Comparison of ENCODE assay signal across 8 mouse cellular contexts in the genomic region with DNA sequence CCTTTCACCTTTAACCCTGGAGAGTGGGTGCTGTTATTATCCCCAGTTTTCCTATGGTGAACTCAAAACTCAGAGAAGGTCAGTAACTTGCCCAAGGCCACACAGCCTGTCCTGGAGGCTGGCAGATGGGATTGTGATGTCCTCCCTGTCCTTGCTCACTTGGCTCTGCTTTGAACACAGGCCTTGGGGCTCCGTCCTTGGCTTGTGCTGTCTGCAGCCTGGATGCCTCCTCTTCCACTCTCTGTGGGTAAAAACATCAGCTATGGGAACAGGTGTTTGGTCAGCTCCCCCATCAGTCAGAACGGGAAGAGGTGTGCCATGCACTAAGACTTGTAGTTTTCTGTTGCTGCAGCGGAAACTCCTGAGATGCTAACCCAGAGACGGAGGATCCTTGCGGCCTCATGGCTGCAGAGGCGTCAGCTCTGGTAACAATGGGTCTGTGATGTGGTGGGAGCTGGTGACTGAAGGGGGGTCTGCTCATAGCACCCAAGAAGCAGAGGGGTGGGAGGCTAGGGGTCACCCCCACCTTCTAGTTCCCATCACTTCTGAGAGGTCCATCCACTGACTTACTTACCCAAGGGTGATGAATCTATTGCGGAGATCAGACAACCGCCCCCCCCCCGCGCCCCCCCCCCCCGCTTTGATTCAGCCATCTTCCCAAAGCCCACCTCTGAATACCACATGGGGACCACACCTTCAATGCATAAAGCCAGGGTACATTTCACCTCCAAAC. TPM values are rescaled to one million over a fixed set of nuclear protein-coding genes. Genes with fewer than 3 reads are reported as not detected.
DNase-seq lines count a peak whose midpoint lies in the region; ATAC-seq lines count a peak whose summit lies in the region.

No protein-coding gene starts in this region.

- H3K27me3 ChIP-seq in heart, embryonic 13.5 days (replicated peaks): no peaks in the 10 kb centered on the region
- H3K27me3 ChIP-seq in midbrain, embryonic 10.5 days (ENCODE audit: low read depth, poor library complexity, severe bottlenecking): no peaks in the 10 kb centered on the region
- H3K27me3 ChIP-seq in midbrain, embryonic 13.5 days: no peaks in the 10 kb centered on the region
- no peaks in the 10 kb centered on the region for H3K27me3 ChIP-seq in limb, embryonic 15.5 days

- WGBS in heart, embryonic 13.5 days: 39% methylated on average over 11 of the region's 11 CpGs
- 46% methylated on average over 11 of the region's 11 CpGs for WGBS in midbrain, embryonic 10.5 days
- WGBS in midbrain, embryonic 13.5 days: 41% methylated on average over 11 of the region's 11 CpGs
- 32% methylated on average over 10 of the region's 11 CpGs for WGBS in limb, embryonic 15.5 days

- no peaks in the 10 kb centered on the region for H3K9me3 ChIP-seq in heart, embryonic 13.5 days
- H3K9me3 ChIP-seq in midbrain, embryonic 10.5 days (replicated peaks): no peaks in the 10 kb centered on the region
- H3K9me3 ChIP-seq in midbrain, embryonic 13.5 days: no peaks in the 10 kb centered on the region
- no peaks in the 10 kb centered on the region for H3K9me3 ChIP-seq in limb, embryonic 15.5 days

- H3K36me3 ChIP-seq in heart, embryonic 13.5 days: no peaks in the 10 kb centered on the region
- H3K36me3 ChIP-seq in midbrain, embryonic 10.5 days: no peaks in the 10 kb centered on the region
- no peaks in the 10 kb centered on the region for H3K36me3 ChIP-seq in midbrain, embryonic 13.5 days
- no peaks in the 10 kb centered on the region for H3K36me3 ChIP-seq in limb, embryonic 15.5 days

- peak overlapping the region; percentile 18; the same call in 1 of the 2 replicates for H3K4me2 ChIP-seq in heart, embryonic 13.5 days
- no peak overlapping the region for H3K4me2 ChIP-seq in midbrain, embryonic 13.5 days (replicated peaks)
- no peak overlapping the region for H3K4me2 ChIP-seq in limb, embryonic 15.5 days

- no peak overlapping the region for H3K4me3 ChIP-seq in heart, embryonic 13.5 days
- no peak overlapping the region for H3K4me3 ChIP-seq in midbrain, embryonic 10.5 days
- no peak overlapping the region for H3K4me3 ChIP-seq in midbrain, embryonic 13.5 days (replicated peaks)
- H3K4me3 ChIP-seq in limb, embryonic 15.5 days: no peak overlapping the region

- intact Hi-C loops in heart, postnatal 14 days (cut with DNase I): no loop called here

- peak overlapping the region; percentile 26 for H3K27ac ChIP-seq in heart, embryonic 13.5 days (replicated peaks)
- peak overlapping the region; percentile 57 for H3K27ac ChIP-seq in midbrain, embryonic 10.5 days (replicated peaks)
- H3K27ac ChIP-seq in midbrain, embryonic 13.5 days: no peak overlapping the region
- H3K27ac ChIP-seq in limb, embryonic 15.5 days: peak overlapping the region; percentile 57; the same call in 1 of the 2 replicates

- DNase-seq in heart, postnatal 14 days: no peak
- no peak for DNase-seq in midbrain, embryonic 10.5 days (ENCODE audit: low spot score)
- peak; percentile 79 to 82 for DNase-seq in adrenal gland, postnatal 36 days
- DNase-seq in spleen, postnatal 4 days (ENCODE audit: low spot score in 2 of 2): no peak

- no peak for ATAC-seq in heart, embryonic 13.5 days (ENCODE audit: extremely low read depth, insufficient number of reproducible peaks, low FRiP score, low TSS enrichment)
- no peak for ATAC-seq in midbrain, embryonic 13.5 days
- ATAC-seq in limb, embryonic 15.5 days (ENCODE audit: insufficient number of reproducible peaks, low FRiP score, low TSS enrichment, low read depth): no peak
- no peak for ATAC-seq in megakaryocyte progenitor cell, adult 5-6 weeks (replicated peaks; ENCODE audit: poor library complexity)

- H3K4me1 ChIP-seq in heart, embryonic 13.5 days: peaks cover 54% of the 10 kb centered on the region
- H3K4me1 ChIP-seq in midbrain, embryonic 10.5 days: peaks cover 44% of the 10 kb centered on the region
- peaks cover 14% of the 10 kb centered on the region for H3K4me1 ChIP-seq in midbrain, embryonic 13.5 days (replicated peaks)
- H3K4me1 ChIP-seq in limb, embryonic 15.5 days: peaks cover 37% of the 10 kb centered on the region

- no peak overlapping the region; the same call in 1 of the 2 replicates for H3K9ac ChIP-seq in heart, embryonic 13.5 days
- no peak overlapping the region for H3K9ac ChIP-seq in midbrain, embryonic 13.5 days (replicated peaks)
- no peak overlapping the region for H3K9ac ChIP-seq in limb, embryonic 15.5 days

RNA-seq across cellular contexts. Expression of a gene that starts 9.8 kb away (rescaled TPM):
- 21.6 and 21.8 TPM in 2 replicates for polyA plus RNA-seq in heart, embryonic 13.5 days (2015; fragmentation: Nextera tagmentation; extraction: Ambion mirVana)
- 10 to 100 TPM; 24.5 to 25.5 TPM for total RNA-seq in heart, postnatal 14 days (2021)
- polyA plus RNA-seq in midbrain, embryonic 10.5 days (2016; fragmentation: Nextera tagmentation; extraction: Ambion mirVana): 11.7 and 12.7 TPM in 2 replicates
- polyA plus RNA-seq in midbrain, embryonic 13.5 days (2015; fragmentation: Nextera tagmentation; extraction: Ambion mirVana): 4.0 and 4.5 TPM in 2 replicates
- total RNA-seq in adrenal gland, postnatal 36 days (2021): 10 to 100 TPM; 24.7 to 31.7 TPM
- 35.7 and 44.6 TPM in 2 replicates for polyA plus RNA-seq in limb, embryonic 15.5 days (2015; fragmentation: Nextera tagmentation; extraction: Ambion mirVana)
- not detected in 2 replicates for total RNA-seq in megakaryocyte progenitor cell, adult 5-6 weeks (2015)
- not detected in 2 replicates for total RNA-seq in megakaryocyte progenitor cell, adult 5-6 weeks (2017)

Comparison
In these comparisons a context has a peak if more than half of its experiments do, and no peak if none do; other contexts are left out.
1. DNase-seq: peak in adrenal gland, postnatal 36 days (2 of 2); none in heart, postnatal 14 days (0 of 2), midbrain, embryonic 10.5 days (single experiment) and spleen, postnatal 4 days (0 of 2).